Mouse (Mus musculus) limb, embryonic 14.5 days (tissue): ENCODE data around the gene Npas3. TPM values are rescaled to one million over a fixed set of nuclear protein-coding genes. Genes with fewer than 3 reads are reported as not detected.

Experiments used
- ATAC-seq: fragments of 200-750 bp; cut with Nextera tagmentation; 2 replicates; pipeline ENCODE4 v1.8.0; 2017; ENCODE audit warnings: low read depth, moderate number of reproducible peaks, moderate TSS enrichment; ENCODE audit not compliant: low FRiP score
- DNase-seq: peaks from one replicate; pipeline ENCODE4 v3.0.0-alpha.2; 2015; ENCODE audit warnings: low spot score
- H3K27ac ChIP-seq: fragments of 300-500 bp; sonication (generic); replicated peaks from 2 replicates; pipeline ENCODE4 v1.5.1; 2014; ENCODE audit warnings: low read depth, mild to moderate bottlenecking, low read length, moderate library complexity, mixed read lengths
- H3K27me3 ChIP-seq: fragments of 300-500 bp; sonication (generic); 2 replicates; pipeline ENCODE4 v1.6.1; 2014; ENCODE audit warnings: low read length, mixed read lengths; ENCODE audit not compliant: control insufficient read depth, insufficient read depth
- H3K36me3 ChIP-seq: fragments of 300-500 bp; sonication (generic); 2 replicates; pipeline ENCODE4 v1.6.1; 2014; ENCODE audit warnings: mild to moderate bottlenecking, low read length, moderate library complexity, mixed read lengths; ENCODE audit not compliant: control insufficient read depth, insufficient read depth
- H3K4me1 ChIP-seq: fragments of 300-500 bp; sonication (generic); 2 replicates; pipeline ENCODE4 v1.6.1; 2014; ENCODE audit warnings: antibody characterized with exemption, low read length, mixed read lengths; ENCODE audit not compliant: control insufficient read depth, insufficient read depth
- H3K4me2 ChIP-seq: fragments of 300-500 bp; sonication (generic); replicated peaks from 2 replicates; pipeline ENCODE4 v1.6.1; 2014; ENCODE audit warnings: low read depth, mild to moderate bottlenecking, low read length, moderate library complexity; ENCODE audit not compliant: severe bottlenecking
- H3K4me3 ChIP-seq: fragments of 300-500 bp; sonication (generic); replicated peaks from 2 replicates; pipeline ENCODE4 v1.5.1; 2014; ENCODE audit warnings: low read length
- H3K9ac ChIP-seq: fragments of 300-500 bp; sonication (generic); 2 replicates; pipeline ENCODE4 v1.6.1; 2014; ENCODE audit warnings: mild to moderate bottlenecking, low read depth, low read length, moderate library complexity; ENCODE audit not compliant: severe bottlenecking
- H3K9me3 ChIP-seq: fragments of 300-500 bp; sonication (generic); 2 replicates; pipeline ENCODE4 v1.6.1; 2016; ENCODE audit warnings: low read length; ENCODE audit not compliant: control insufficient read depth
- POLR2A ChIP-seq: fragments of 200-500 bp; IDR thresholded peaks from 2 replicates; pipeline ENCODE4 v1.8.0; 2012; ENCODE audit warnings: inconsistent platforms, mild to moderate bottlenecking, moderate library complexity, borderline replicate concordance; ENCODE audit not compliant: insufficient read depth, insufficient read length; ENCODE audit errors: extremely low read depth
- WGBS: fragments of 180-500 bp; shearing (Covaris S2); extraction: QIAGEN DNeasy Blood & Tissue Kit; methylation state at CpG from one replicate; pipeline ENCODE4 v1.1.7; 2014; 5-methylcytosine and 5-hydroxymethylcytosine counted together
- polyA plus RNA-seq, 2 experiments: library from polyadenylated mRNA; depleted of rRNA in 1 of 2; stranded (reverse) in 1 of 2; unstranded in 1 of 2; fragments of >200 nt; fragmentation: Nextera tagmentation in 1 of 2; extraction: Ambion mirVana in 1 of 2; gene quantifications; 2 replicates each; pipeline versions ENCODE4 v1.2.1 to v1.2.3; 2012 to 2014

The Npas3 gene
- polyA plus RNA-seq, 2 experiments, result 5.3 to 5.9 TPM

DNA sequence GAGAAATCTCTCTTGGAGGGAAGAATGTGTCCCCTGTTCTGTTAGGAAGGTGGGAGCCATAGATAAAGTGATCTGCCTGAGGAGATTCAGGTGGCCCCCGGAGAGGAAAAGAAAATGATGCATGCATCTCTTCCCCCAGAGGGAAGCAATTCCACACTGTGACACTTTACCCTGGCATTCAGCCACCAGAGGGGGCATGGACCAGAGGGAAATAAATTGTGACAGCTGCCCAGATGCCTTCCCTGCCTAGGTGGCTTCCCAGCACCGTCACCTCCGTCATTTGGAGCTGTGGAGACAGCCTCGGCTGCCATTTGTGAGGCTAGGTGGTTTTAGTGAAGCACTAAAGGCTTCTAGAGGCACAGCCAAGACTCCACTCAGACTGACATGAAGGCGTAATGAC, 498.2 kb downstream of the Npas3 start:
- Histone ChIP-seq H3K9me3 (no peaks in the 10 kb centered on the region), H3K27ac (no peak overlapping the region), H3K4me3 (no peak overlapping the region), H3K4me1 (peaks cover 3% of the 10 kb centered on the region; the same call in 1 of the 2 replicates), H3K36me3 (no peaks in the 10 kb centered on the region), H3K4me2 (no peak overlapping the region), H3K9ac (no peak overlapping the region), H3K27me3 (no peaks in the 10 kb centered on the region)
- WGBS, result 58% methylated on average over 5 of the region's 5 CpGs
- ATAC-seq (no peak), DNase-seq (no peak)
- no peak for TF ChIP-seq POLR2A

DNA sequence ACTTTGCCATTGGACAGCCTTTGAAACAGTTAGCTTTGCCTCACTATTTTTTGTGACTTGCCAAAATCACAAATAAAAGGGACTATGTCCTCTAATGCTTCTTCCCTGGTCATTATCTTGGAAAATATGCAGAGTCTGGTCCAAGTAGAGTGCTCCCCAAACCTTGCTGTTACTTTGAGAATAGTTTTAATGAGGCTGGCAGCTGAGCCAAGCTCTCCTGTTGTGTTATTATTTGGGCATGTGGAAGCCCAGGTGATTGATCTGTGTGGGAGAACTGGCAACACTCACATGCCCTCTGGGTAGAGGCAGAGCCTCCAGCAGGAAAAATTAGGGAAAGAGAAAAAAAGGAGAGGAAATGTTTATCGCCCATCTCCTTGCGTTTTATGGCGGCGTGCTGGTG, 500.9 kb downstream of the Npas3 start:
- Histone ChIP-seq H3K4me3 (no peak overlapping the region), H3K9me3 (no peaks in the 10 kb centered on the region), H3K27me3 (no peaks in the 10 kb centered on the region), H3K36me3 (no peaks in the 10 kb centered on the region), H3K27ac (no peak overlapping the region), H3K4me2 (no peak overlapping the region), H3K9ac (no peak overlapping the region), H3K4me1 (peaks cover 20% of the 10 kb centered on the region)
- no peak for ATAC-seq
- 34% methylated on average over 4 of the region's 4 CpGs for WGBS
- no peak for DNase-seq
- no peak for TF ChIP-seq POLR2A

DNA sequence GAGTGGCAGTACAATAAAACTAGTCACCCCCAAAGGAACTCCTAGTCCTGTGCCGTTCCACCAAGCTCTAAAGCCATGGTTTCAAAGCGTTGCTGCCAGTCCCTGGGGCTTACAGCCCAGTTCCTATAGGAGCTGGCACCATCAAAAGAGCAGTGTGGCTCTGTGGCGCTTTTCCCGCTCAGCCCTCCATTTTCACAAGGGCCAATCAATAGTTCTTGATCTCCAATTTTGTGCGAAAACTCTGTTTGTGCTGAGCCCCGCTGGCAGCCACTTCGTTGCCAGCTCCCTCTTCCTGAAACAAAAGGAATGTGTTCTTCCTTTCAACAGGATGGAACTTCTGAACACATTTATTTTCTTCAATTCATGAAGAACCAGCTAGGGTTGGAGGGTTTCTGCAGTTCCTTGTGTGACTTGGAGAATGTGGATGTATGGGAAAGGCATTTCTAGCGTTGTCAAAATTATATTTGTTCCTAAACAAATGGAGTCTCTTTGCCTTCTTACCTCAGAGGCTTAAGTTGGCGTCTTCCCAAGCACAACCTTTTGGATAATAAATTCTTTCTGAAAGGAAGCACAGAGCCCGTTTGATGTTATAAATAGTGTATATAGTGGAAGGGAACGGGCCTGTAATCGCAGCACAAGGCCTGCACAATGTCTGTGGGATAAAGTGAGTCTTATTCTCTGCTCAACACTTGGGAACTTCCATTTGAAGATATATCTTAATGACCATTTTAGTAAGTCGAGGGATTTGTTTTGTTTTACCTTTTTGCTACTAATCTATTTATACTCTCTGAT, 504.0 kb downstream of the Npas3 start:
- DNase-seq (peak; percentile 44), ATAC-seq (no peak)
- no peak overlapping the region for H3K4me2 ChIP-seq
- H3K9me3 ChIP-seq, result no peaks in the 10 kb centered on the region
- TF ChIP-seq POLR2A, result no peak
- H3K36me3 ChIP-seq, result no peaks in the 10 kb centered on the region
- H3K9ac ChIP-seq, result no peak overlapping the region
- WGBS, result 48% methylated on average over 13 of the region's 13 CpGs
- H3K4me3 ChIP-seq, result no peak overlapping the region
- H3K27ac ChIP-seq, result no peak overlapping the region
- H3K4me1 ChIP-seq, result peaks cover 20% of the 10 kb centered on the region
- no peaks in the 10 kb centered on the region for H3K27me3 ChIP-seq

DNA sequence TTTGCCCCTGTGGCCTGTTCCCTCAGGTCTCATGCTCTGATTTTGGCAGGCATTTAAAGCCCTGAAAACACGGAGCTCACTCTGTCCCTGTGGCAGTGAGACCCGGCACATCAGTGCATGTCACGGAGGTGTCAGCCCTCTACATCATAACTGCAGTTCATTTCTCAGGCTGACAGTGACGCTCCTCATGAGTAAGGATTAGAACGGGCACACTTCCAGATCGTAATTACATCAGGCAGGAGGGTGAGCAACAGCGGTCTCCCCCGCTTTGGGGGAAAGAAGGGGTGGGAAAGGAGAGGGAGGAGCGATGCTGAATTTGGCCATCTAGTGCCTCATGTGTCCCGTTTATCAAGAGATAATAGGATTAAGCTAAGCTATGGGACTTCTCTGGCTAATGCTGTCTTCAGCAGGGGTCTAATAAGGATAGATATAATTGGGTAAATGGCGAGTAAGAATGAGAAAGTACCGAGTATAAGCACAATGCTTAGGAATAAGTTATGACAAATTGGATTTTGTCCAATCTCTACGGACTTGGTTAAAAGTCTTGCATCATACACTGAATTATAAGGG, 505.0 kb downstream of the Npas3 start:
- WGBS, result 48% methylated on average over 13 of the region's 13 CpGs
- H3K9me3 ChIP-seq, result no peaks in the 10 kb centered on the region
- no peak for DNase-seq
- H3K9ac ChIP-seq, result no peak overlapping the region
- H3K4me1 ChIP-seq, result peaks cover 22% of the 10 kb centered on the region
- TF ChIP-seq POLR2A, result no peak
- H3K36me3 ChIP-seq, result no peaks in the 10 kb centered on the region
- H3K27me3 ChIP-seq, result no peaks in the 10 kb centered on the region
- no peak overlapping the region for H3K27ac ChIP-seq
- no peak overlapping the region for H3K4me3 ChIP-seq
- no peak for ATAC-seq
- H3K4me2 ChIP-seq, result no peak overlapping the region

DNA sequence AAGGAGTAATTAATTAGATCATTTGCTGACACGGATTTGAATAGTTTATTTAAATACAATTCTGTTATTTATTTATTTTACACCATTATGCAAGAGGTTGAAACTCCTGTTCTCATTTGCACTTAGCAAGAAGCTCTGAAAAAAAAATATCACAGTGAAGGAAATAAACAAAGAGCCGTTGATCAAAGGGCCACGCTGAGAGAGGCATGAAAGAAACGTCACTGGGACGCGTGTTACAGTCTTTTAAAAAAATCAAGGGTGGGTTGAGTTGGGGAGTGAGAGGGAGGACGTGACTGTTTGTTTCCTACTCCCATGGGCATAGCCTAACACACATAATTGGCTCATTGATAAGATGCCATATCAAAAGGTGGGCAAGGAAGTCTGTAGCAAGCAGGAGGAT, 505.8 kb downstream of the Npas3 start:
- Histone ChIP-seq H3K4me3 (no peak overlapping the region), H3K27me3 (no peaks in the 10 kb centered on the region), H3K9ac (no peak overlapping the region), H3K4me2 (no peak overlapping the region), H3K36me3 (no peaks in the 10 kb centered on the region), H3K27ac (no peak overlapping the region), H3K4me1 (peaks cover 22% of the 10 kb centered on the region), H3K9me3 (no peaks in the 10 kb centered on the region)
- ATAC-seq (no peak), DNase-seq (no peak)
- no peak for TF ChIP-seq POLR2A
- 40% methylated on average over 7 of the region's 7 CpGs for WGBS
